Mouse (Mus musculus) neutrophil, adult 5-6 weeks (primary cell): ENCODE data around the gene Ankrd23. TPM values are rescaled to one million over a fixed set of nuclear protein-coding genes. Genes with fewer than 3 reads are reported as not detected.

Experiments
- ATAC-seq: fragments of 151-379, 151-347 bp; 2 replicates; pipeline ENCODE4 v1.8.0; 2017; ENCODE audit warnings: mild to moderate bottlenecking, moderate TSS enrichment; ENCODE audit not compliant: insufficient number of reproducible peaks, poor library complexity, low FRiP score, severe bottlenecking; ENCODE audit errors: extremely low read depth
- total RNA-seq: library from RNA; stranded (forward); fragments of 200-1000 nt; gene quantifications from 2 replicates; pipeline ENCODE4 v1.2.3, GENCODE M21; 2017

Gene Ankrd23
- total RNA-seq, 1 experiment from 2014 or later: 18.6 TPM

DNA sequence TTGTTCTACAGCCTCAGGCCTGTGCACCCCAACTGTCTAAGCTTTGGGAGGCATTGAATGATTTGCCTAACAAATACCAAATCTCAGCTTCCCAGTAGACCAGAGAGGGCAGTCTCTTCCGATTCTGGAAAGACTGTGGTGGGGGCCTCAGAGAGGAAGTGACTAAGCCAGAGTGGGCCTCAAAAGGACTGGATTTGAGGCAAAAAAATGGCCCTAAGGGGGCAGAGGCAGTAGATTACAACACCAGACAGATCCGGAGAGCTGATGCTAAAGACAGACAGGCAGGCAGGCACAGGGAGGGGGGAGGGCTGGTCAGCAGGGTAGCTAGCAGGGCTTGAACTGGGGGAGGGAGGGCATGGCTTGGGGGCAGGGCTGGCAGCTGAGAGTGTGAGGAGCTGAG, 29.7 kb upstream of the Ankrd23 start:
- ATAC-seq: no peak

DNA sequence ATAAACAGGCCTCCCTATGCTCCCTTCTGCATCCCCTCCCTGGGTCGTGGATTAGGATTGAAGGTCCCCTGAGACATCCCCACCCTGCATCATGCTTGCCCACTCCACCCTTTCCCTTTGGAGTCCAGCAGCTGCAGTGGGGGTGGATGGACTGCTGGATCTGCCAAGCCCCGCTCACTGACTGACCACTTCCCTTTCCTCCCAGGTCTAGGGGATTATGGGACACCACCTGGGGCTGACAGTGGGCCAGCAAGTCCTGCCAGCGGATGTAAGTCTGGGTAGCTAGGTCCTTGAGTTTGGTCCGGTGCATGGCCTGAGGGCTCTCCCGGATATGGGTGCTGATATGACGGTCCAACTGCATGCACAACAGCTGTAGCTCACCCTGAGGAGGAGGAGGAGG, 27.4 kb upstream of the Ankrd23 start:
- no peak for ATAC-seq

DNA sequence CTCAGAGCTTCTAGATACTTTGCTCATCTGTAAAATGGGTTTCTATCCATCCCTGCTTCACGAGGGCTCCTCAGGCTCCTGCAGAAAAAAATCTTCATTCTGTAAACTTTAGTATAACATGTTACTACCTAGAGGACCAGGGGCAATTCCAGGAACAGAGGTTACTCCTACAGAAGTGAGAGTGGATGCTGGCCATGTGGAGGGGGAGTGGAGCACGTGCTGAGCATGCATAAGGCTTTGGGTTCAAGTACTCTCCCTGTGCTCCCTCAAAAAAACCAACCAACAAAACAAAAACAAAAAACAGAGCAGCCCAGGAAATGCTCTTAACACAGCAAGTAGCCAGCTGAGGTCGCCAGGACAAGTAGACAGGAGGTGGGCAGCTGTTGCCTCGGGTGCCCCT, 26.9 kb upstream of the Ankrd23 start:
- no peak for ATAC-seq

DNA sequence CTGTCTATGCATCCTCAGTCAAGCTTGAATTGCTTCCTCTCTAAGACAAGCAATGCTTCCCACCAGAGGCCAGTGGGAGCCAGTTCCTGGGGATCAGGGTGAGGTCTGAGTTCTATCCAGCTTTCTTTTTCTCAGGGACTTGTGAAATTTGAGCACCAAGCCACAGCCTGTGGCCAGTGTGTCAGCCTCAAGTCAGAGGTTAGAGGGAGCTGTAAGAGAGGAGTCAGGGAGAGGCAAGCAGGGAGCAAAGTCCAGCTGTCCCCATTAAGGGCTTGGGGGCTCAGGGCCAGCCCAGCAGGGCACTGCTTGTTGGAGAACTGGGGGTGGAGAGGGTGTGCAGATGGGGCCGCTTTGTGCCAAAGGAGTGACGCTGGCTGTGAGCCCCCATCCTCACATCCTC, 26.5 kb upstream of the Ankrd23 start:
- no peak for ATAC-seq

DNA sequence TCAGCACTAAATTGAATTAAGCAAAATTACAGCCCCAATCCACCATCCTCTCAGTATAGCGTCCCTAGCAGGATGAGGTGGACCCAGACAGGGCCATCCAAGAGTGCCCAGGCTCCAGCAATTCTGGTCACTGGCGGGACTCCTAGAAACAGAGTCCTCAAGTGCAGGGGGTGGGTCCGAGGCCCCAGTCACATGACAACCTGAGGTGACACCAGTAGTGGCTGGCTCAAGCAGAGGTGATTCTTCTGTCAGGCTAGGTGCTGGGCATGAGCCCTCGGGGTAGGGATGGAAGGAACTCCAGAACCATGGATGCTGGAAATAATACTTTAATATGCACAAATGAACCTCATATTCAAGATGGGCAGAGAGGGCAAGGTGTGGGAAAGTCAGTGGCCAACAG, 25.7 kb upstream of the Ankrd23 start:
- ATAC-seq: no peak

DNA sequence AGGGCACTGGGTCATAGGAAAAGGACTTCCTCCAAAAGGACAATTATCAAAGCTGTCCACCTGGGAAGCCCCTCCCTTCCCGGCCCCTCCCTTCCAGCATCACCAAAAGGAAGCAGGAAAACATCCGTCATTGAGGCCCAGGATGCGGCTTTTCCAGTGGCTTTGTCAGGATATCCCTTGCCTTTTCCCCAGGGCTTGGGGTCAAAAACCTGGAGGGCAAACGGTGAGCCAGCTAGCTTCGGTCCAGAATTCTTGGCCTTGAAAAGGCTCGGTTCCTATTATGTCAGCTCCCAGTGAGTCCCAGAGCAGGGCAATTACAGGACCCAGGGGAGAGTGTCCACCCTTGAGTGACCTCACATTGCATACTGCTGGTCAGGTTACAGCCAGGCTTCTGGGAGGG, 24.2 kb upstream of the Ankrd23 start:
- ATAC-seq: no peak

DNA sequence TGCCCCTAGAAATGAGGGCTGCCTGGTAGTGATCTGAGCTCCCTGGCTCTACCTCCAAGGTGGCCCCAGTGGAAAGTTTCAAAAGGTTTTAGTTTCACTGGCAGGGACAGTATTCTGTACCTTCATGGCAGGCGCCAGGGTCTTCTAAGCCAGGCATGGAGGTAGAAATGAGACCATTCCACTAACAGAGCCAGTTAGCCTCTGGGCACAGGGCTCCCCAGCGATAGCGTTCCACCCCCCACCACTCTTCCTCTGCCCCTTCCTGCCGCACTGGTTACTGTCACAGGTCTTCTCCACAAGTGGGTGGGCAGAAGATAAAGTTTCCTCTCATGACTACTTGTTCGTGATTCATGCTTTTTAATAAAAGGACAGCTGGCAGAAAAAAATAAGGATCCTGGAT, 23.2 kb upstream of the Ankrd23 start:
- ATAC-seq: no peak

DNA sequence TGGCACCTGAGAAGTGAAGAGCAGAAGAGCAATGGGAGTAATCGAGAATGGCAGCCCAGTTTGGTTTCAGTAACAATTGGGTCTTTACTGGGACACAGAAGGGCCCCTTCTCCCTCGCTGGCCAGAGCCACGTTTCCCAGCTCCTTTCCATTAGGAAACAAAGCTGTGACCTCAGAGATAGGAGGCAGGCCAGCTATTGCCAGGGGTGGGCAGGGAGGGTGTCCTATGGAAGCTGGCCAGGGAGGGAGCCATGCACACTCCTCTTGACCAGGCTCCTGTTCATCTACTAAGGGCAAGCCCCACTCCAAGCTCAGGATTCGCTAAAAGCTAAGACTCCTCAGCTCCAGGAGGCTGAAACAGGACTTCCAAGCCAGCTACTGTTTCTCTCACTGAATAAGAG, 22.6 kb upstream of the Ankrd23 start:
- no peak for ATAC-seq

DNA sequence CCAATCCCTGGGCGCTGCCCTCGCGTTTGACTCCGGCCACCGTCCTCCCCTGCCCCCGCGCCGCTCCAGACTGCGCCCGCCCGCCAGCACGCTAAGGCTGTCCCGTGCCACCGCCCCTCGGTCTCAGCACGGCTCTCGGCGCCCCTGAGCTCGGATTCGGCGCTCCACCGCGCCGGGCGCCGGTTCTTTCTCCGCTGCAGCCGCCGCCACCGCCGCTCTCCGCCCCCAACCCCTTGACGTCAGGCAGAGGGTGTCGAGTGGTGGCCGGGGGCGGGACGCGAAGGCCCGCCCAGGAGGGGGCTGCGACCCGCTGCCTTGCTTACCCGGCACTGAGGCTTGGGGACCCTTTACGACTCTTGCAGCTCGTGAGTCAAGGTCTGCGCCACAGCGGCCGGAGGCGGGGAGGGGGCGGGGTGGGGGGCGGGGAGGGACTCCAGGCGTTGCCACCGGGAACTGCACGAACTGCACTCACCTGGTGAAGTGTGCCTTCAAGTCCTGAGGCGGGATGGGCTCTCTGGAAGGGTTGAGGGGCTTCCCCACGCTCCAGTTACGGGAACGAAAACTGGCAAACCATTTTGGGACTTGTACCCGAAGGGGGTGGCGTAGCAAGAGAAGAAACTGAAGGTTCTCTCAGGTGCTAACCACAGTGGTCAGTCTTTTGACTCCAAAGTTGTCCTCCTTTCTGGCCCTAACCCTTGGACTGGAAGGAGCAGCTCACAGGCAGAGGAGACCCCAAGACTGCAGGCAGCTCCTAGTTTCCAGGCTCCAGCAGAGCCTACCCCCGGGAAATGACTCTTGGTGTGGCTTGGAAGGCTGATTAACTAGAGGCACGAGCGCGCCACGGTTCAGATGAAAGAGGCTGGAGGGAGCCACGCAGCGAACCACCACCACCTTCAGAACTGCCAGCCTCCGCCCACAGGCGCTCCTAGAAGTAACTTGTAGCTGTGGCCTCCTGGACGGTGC, 21.6 kb upstream of the Ankrd23 start, which contains the start of gene Sema4c:
Sema4c (minus strand) TSS at position 319 of the 963 bp plus-strand sequence.
- no peak for ATAC-seq

DNA sequence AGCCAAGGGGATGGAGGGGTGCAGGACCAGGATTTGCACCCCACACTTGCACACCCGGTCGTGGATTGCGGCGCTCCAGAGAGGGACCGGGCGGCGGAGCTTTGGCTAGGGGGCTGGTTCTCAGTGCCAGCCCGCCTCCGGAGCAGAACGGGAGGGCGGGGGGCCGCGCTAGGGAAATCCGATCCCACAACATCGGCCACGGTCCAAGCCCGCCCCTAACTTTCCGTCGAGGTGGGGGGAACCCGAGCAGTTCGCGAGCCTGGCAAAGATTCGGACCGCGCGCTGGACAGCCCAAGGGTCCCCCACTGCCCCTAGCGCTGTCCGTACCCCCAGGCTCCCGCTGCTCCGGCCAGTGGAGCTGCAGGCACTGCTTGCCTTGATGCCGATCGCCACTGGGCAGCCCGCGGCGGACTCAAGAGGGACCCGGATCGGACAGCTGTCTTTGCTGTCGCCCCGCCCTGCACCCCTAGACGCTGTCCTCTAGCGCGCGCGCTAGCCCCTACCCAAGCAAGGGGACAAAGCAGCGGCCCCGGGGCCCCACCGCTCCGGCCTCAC, 20.9 kb upstream of the Ankrd23 start:
- no peak for ATAC-seq

DNA sequence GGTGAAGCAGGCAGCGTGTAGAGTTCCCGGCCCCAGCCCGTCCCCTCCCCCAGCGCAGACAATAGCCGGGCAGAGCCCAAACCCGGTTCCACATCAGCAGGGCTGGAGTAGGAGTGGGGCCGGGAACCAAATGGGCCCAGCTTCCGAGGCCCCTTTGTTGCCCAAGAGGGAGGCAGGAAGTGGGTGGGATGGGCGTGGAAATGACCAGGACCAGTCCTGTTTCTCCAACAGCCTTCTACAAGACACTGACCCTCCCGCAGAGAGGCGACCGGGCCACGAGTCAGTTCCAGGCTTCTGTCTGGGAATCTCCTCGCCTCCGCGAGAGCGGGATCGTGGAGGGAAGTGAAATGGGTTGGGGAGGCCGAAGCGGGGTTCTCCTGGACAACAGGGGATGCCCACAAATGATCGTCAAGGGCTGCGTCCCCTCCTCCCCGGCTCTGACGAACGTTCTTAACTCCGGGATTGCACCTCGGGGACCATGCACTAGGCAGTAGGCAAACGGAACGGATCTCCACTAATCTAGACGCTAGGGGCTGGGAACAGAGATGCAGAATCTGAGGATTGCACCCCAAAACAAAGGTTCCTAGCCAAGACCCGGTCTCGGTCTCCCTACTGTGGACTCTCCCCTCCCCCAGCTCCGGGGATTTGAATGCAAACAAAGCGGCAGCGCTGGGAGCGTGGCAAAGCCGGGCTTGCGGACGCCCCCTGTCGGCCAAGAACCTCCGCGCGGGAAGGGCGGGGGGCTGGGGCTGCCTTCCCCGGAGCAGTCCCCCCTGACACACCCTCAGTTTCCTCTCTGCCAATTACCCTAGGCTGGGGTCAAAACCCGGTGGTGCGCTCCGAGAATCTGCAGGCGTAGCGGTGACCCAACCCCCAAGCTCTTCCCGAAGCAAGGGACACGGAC, 20.1 kb upstream of the Ankrd23 start:
- no peak; the same call in 1 of the 2 replicates for ATAC-seq

DNA sequence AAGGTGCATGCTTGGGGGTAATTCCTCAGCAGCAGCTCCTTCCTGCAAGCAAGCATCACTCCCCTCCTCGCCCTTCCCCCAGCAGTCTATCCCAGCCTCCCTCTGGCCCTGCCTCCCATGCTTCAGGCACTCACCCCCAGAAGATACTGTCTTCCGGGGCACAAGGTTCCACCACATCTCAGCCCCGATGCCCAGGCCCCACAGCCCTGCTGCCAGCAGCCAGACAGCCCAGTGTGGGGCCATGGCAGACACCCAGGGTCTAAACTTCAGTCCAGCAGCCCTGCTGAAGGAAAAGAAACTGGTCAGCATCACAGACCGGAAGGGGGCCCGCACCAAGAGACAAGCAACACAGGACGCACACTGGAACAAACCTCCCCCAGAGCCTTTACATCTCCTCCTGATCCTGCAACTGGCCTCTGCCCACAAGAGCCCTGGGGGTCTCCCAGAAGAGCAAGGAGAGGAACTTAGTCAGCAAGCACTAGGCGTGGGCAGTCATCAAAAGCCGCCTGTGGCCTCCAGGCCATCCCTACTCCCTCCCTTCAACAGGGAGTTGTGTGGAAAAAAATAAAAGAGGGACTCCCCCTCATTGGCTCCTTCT, 19.2 kb upstream of the Ankrd23 start:
- ATAC-seq: no peak

DNA sequence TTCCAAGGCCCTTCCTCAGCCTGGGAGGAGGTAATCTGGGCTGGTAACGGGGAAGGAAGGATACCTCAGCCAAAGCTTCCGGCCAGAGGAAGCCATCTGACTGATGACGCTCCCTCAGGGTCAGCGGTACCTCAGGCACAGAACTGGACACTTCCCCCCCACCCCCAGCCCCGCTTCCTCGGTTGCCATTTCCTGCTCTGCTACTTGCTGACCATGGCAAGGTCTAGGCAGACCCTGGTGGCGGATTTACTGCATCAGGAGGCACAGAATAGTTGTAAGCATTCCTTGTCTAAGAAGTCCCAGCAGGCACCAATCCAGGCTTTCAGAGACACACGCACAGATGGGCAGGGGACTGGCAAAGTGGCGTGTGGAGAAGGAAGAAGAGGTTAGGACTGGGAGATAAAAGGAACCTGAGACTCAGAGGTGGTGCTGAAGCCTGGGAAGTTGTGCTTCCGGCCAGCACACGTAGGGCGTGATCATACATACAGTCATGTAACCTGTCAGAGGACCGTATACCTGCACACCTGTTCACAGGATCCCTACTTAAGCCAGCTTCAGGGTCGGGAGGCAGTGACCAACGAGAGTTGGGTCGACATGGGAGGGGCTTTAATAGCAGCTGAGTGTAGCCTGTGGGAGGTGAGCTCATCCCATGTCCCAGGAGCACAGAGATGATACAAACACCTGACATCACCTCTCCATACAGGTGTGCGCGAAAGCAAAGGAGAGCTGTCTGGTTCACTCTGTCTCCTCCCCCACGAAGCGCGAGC, 18.1 kb upstream of the Ankrd23 start:
- ATAC-seq: no peak

DNA sequence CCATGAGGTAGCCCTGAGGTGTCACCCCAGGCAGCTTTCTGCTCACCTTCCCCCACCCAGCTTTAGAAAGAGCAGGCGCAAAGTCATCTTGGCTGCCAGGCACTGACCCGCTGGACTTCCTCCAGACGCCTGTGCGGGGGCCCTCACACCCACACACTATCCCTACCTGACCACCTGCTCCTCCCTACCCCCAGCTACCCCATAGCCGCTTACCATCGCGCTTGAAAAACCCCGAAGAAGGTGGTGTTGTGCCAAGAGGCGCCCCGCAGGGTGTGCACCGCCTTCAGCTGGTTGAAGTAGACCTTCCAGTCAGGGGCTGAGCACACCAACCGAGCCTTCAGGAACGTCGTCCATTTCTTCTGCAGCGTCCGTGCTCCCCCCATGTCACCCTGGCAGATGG, 15.8 kb upstream of the Ankrd23 start:
- ATAC-seq: no peak

DNA sequence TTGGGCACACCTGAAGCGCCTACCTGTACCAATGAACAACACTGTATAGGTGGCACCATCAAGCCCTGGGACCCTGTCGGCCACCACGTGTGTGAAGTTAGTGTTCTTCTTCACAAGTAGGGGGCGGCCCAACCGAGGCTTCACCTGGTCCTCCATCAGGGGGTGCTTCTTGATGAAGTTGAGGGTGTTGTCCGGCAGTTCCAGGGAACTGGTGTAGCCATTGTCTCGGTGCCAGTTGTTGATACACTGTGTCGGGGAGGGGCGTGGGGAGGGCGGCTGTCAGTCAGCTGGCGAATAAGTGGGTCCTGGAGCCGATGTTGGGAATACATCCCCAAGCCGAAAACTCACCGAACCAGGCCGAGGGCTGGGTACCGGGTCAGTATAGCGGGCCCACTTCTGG, 15.2 kb upstream of the Ankrd23 start:
- no peak for ATAC-seq

DNA sequence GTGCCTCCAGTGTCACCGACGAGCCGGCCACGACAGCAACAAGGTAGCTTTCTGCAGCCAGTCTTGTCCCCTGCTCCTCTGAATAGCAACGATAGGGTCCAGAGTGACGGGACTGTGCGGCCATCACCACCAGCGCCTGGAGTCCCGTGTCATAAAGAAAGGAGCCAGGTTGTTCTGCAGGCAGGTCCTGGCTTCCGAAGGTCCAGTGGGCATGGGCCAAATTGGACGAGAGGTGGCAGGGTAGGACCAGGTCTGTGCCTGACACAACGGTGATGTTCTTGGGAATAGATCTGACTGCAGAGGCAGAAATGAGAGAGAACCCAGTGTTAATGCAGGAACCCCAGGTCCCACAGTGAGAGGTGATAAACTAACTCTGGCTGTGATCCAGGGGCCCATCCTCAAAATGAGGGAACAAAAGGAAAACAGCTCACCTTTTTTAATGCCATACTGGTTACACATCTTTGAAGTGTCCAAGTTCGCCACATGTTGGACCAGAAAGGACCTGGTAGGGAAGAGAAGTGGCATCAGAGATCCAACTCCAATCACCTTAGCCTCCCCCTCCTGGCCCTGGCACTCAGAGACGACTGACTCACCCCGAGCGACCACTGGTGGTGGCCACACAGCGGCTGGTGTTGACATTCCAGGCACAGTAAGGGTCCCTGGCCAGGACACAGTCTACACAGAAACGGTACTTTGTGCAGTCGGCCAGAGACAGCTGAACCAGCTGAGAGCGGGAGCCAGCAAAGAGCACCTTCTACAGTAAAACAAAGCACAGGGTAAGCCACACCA, 13.6 kb upstream of the Ankrd23 start:
- no peak for ATAC-seq

DNA sequence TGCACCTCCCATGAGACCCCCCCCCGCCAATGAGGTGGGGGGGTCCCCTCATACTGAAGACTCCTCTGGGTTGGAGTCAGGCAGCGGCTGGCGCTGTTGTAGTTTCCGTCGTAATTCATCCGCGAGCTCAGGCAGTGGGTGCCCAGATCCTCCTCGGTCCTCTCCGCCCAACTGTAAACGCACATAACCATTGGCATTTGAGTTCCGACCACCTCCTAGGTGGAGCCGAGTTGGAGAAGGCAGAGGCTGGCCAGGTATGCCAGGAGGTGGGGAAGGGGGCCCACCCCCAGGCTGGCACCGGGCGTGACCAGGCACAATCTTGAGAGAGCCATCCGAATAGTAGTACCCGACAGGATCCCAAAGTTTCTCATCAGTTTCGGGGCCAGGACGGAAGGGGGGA, 12.8 kb upstream of the Ankrd23 start:
- no peak for ATAC-seq

DNA sequence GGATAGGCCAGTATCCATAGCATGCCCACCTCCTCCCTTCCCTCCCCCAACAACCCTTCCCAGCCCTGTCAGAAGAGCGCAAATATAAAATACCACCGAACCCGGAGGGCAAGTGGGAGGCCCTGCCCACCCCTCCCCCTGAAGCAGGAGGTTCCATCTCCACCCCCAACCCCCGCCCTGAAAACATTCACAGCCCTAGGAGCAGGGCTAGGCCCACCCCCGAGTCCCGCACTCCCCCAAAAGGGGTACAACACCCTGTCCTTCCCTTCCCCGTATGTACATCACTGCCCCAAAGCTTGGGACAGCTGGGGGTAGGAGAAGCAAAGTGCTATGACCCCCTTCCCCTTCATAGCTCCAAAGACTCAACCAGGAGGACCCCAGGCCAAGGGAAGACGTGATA, 12.1 kb upstream of the Ankrd23 start:
- ATAC-seq: no peak
